Mouse (Mus musculus) hindbrain, embryonic 12.5 days (tissue): ENCODE measurements around the gene Ado. TPM values are rescaled to one million over a fixed set of nuclear protein-coding genes. Genes with fewer than 3 reads are reported as not detected.

Source experiments
- ATAC-seq: fragments of 200-750 bp; cut with Nextera tagmentation; 2 replicates; pipeline ENCODE4 v1.8.0; 2017; ENCODE audit warnings: moderate TSS enrichment; ENCODE audit not compliant: low FRiP score
- H3K27ac ChIP-seq: fragments of 300-500 bp; sonication (generic); 2 replicates; pipeline ENCODE4 v1.5.1; 2016; ENCODE audit warnings: mild to moderate bottlenecking
- H3K27me3 ChIP-seq: fragments of 300-500 bp; sonication (generic); 2 replicates; pipeline ENCODE4 v1.6.1; 2016; ENCODE audit warnings: mild to moderate bottlenecking
- H3K36me3 ChIP-seq: fragments of 300-500 bp; sonication (generic); 2 replicates; pipeline ENCODE4 v1.6.1; 2016; ENCODE audit warnings: mild to moderate bottlenecking
- H3K4me1 ChIP-seq: fragments of 300-500 bp; sonication (generic); 2 replicates; pipeline ENCODE4 v1.6.1; 2016
- H3K4me2 ChIP-seq: fragments of 300-500 bp; sonication (generic); replicated peaks from 2 replicates; pipeline ENCODE4 v1.6.1; 2016; ENCODE audit warnings: mild to moderate bottlenecking
- H3K4me3 ChIP-seq: fragments of 300-500 bp; sonication (generic); 2 replicates; pipeline ENCODE4 v1.5.1; 2016; ENCODE audit warnings: mild to moderate bottlenecking
- H3K9ac ChIP-seq: fragments of 300-500 bp; sonication (generic); 2 replicates; pipeline ENCODE4 v1.6.1; 2016; ENCODE audit warnings: mild to moderate bottlenecking, moderate library complexity
- H3K9me3 ChIP-seq: fragments of 300-500 bp; sonication (generic); replicated peaks from 2 replicates; pipeline ENCODE4 v1.6.1; 2016; ENCODE audit warnings: mild to moderate bottlenecking
- WGBS: fragments of 180-500 bp; shearing (Covaris S2); methylation state at CpG from one replicate; pipeline ENCODE4 v1.1.7; 2016; 5-methylcytosine and 5-hydroxymethylcytosine counted together
- polyA plus RNA-seq: library from polyadenylated mRNA; unstranded; fragments of >200 nt; fragmentation: Nextera tagmentation; extraction: Ambion mirVana; gene quantifications from 2 replicates; pipeline ENCODE4 v1.2.1, GENCODE M21; 2016

Gene Ado
- polyA plus RNA-seq, 1 experiment from 2014 or later, result 82.2 TPM

DNA sequence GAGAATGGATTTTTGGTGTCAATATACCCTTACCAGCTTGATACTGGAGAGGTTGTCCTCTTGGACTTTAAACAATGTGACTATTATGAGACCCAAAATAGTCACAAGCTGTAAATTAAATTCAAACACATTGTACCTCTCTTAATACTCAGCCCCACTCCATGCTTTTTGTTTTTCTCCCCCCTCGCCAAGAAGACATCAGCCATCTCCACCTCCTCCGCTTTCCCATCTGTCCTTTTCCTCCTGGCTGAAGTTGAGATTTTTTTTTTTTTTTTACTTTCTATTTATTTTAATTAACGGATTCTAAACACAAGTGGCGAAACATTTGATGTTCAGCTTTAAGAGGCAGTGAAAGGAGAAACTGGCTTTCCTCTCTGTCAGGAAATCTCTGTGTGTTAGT is 9.3 kb upstream of the Ado start:
- no peak overlapping the region for H3K27ac ChIP-seq
- ATAC-seq, result no peak
- peaks cover 34% of the 10 kb centered on the region for H3K27me3 ChIP-seq
- WGBS, result 87% methylated on average over 4 of the region's 4 CpGs
- H3K4me3 ChIP-seq, result no peak overlapping the region
- H3K4me1 ChIP-seq, result 0 out of 2 replicates have a peak, but pooled peaks cover 3% of the 10 kb centered on the region
- H3K4me2 ChIP-seq, result no peak overlapping the region
- H3K36me3 ChIP-seq, result no peaks in the 10 kb centered on the region
- no peak overlapping the region for H3K9ac ChIP-seq
- H3K9me3 ChIP-seq, result peaks cover 9% of the 10 kb centered on the region

DNA sequence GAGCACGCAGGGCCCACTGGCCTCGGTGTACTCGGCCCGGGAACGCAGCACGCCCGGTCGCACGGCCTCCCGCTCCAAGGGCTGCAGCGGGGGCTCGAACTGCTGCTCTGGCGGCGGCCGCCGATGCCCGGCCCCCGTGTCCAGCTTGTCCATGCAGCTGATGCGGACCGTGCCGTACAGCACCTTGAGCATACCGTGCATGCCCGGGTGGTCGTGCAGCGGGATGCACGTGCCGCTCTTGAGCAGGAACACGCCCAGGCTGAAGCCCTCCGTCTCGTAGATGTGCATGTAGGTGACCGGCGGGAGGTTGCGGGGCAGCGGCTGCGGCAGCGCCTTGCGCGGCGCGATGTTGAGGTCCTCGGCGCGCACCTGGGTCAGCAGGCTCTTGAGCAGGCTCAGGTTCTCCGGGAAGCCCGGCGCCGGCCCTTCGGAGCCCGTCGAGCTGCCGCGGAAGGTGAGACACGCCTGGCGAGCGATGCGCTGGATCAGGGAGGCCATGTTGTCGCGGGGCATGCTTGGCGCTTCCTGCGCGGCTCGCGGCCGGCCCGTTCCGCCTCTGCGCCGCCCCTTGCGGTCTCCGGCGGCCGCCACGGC is 397 bp downstream of the Ado start:
- under 1% methylated on average over 70 of the region's 73 CpGs for WGBS
- Histone ChIP-seq H3K9me3 (no peaks in the 10 kb centered on the region), H3K36me3 (no peaks in the 10 kb centered on the region), H3K4me3 (peak overlapping the region; percentile 66), H3K27ac (peak overlapping the region; percentile 97), H3K4me2 (peak overlapping the region; percentile 93), H3K27me3 (peaks cover 8% of the 10 kb centered on the region; the same call in 1 of the 2 replicates), H3K4me1 (peaks cover 25% of the 10 kb centered on the region), H3K9ac (peak overlapping the region; percentile 79)
- peak; percentile 79 for ATAC-seq

DNA sequence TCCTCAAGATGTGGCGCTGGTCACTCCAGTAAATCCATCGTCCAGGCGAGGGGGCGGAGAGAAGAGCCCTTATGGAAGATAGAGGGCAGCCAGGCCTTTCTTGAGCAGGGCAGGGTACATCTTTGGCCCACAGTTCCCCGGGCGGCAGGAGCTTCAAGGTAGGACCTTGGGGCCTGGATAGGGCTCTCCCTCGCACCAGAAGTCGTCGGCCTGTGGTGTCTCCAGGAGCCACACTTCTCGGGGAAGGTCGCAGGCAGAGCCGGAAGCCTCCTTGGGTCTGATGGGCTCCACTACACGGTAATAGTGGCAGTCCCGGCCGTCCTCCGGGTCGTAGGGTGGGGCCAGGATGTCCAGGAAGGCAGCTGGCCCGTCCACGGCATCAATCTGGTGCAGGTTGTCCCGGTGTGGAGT is 900 bp downstream of the Ado start:
- Histone ChIP-seq H3K36me3 (no peaks in the 10 kb centered on the region), H3K9me3 (no peaks in the 10 kb centered on the region), H3K4me1 (peaks cover 25% of the 10 kb centered on the region), H3K4me2 (peak overlapping the region; percentile 93), H3K4me3 (peak overlapping the region; percentile 66), H3K27me3 (peaks cover 11% of the 10 kb centered on the region; the same call in 1 of the 2 replicates), H3K9ac (peak overlapping the region; percentile 79), H3K27ac (peak overlapping the region; percentile 97; the same call in 1 of the 2 replicates)
- under 1% methylated on average over 20 of the region's 20 CpGs for WGBS
- peak; percentile 6 for ATAC-seq

GRCm38 (mm10) chr10:67540591-67540990 is 8.2 kb downstream of the Ado start:
- Histone ChIP-seq H3K4me1 (peaks cover 39% of the 10 kb centered on the region), H3K9ac (no peak overlapping the region), H3K9me3 (no peaks in the 10 kb centered on the region), H3K4me3 (peak overlapping the region; percentile 3; the same call in 1 of the 2 replicates), H3K27me3 (peaks cover 71% of the 10 kb centered on the region), H3K4me2 (0 out of 2 replicates have a peak overlapping the region, but pooled peaks have one; percentile 19), H3K36me3 (0 out of 2 replicates have a peak, but pooled peaks cover 2% of the 10 kb centered on the region), H3K27ac (no peak overlapping the region)
- no peak for ATAC-seq
- WGBS, result 8% methylated on average over 19 of the region's 19 CpGs

DNA sequence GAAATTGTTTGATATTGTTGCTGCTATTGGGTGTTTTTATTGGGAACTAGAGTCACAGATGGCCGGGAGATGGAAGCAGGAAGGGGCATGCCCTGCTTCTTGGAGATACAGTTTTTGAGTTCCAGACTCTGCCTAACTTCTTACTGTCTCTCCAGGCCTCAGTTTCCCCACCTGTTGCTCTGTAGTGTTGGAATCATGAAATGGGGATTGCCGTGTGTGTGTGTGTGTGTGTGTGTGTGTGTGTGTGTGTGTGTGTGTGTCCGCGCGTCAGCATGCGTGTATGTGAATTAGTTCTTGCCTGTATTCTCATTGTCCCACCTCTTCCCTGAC is 9.4 kb downstream of the Ado start:
- ATAC-seq, result no peak
- Histone ChIP-seq H3K4me3 (0 out of 2 replicates have a peak overlapping the region, but pooled peaks have one; percentile 61), H3K36me3 (0 out of 2 replicates have a peak, but pooled peaks cover 2% of the 10 kb centered on the region), H3K9ac (no peak overlapping the region), H3K27ac (no peak overlapping the region), H3K9me3 (no peaks in the 10 kb centered on the region), H3K4me1 (peaks cover 47% of the 10 kb centered on the region), H3K4me2 (no peak overlapping the region), H3K27me3 (peaks cover 83% of the 10 kb centered on the region)
- 24% methylated on average over 2 of the region's 6 CpGs for WGBS

GRCm38 (mm10) chr10:67538585-67539400 is 10.0 kb downstream of the Ado start:
- H3K9ac ChIP-seq, result no peak overlapping the region
- no peaks in the 10 kb centered on the region for H3K9me3 ChIP-seq
- H3K4me1 ChIP-seq, result peaks cover 47% of the 10 kb centered on the region
- peaks cover 89% of the 10 kb centered on the region for H3K27me3 ChIP-seq
- H3K4me3 ChIP-seq, result peak overlapping the region; percentile 61
- no peak overlapping the region for H3K27ac ChIP-seq
- no peak for ATAC-seq
- H3K4me2 ChIP-seq, result peak overlapping the region; percentile 88
- 1% methylated on average over 49 of the region's 50 CpGs for WGBS
- 0 out of 2 replicates have a peak, but pooled peaks cover 2% of the 10 kb centered on the region for H3K36me3 ChIP-seq

DNA sequence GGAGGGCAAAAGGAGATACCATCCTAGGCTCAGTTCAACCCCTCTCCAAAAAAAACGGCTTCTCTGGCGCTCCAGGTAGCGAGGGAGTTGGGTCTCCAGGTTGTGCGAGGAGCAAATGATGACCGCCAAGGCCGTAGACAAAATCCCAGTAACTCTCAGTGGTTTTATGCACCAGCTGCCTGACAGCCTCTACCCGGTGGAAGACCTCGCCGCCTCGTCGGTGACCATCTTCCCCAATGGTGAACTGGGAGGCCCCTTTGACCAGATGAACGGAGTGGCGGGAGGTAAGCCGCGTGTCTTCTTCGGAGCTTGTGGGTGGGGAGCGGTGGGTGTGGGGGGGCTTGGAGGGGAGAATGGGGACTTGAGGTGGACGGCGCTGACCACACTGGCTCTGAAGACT is 10.6 kb downstream of the Ado start:
- Histone ChIP-seq H3K36me3 (0 out of 2 replicates have a peak, but pooled peaks cover 2% of the 10 kb centered on the region), H3K4me1 (peaks cover 47% of the 10 kb centered on the region)

GRCm38 (mm10) chr10:67537151-67537994 is 11.4 kb downstream of the Ado start:
- Histone ChIP-seq H3K36me3 (0 out of 2 replicates have a peak, but pooled peaks cover 2% of the 10 kb centered on the region), H3K4me1 (peaks cover 47% of the 10 kb centered on the region), H3K27ac (0 out of 2 replicates have a peak overlapping the region, but pooled peaks have one; percentile 8)

More for the DNA sequence above, 10.6 kb downstream of the Ado start:
- Histone ChIP-seq H3K4me3 (peak overlapping the region; percentile 61), H3K27ac (no peak overlapping the region), H3K9me3 (no peaks in the 10 kb centered on the region), H3K4me2 (peak overlapping the region; percentile 88), H3K27me3 (peaks cover 95% of the 10 kb centered on the region), H3K9ac (no peak overlapping the region)
- WGBS, result under 1% methylated on average over 19 of the region's 19 CpGs
- no peak for ATAC-seq

GRCm38 (mm10) chr10:67536621-67537141 is 12.1 kb downstream of the Ado start:
- Histone ChIP-seq H3K27me3 (peaks cover 90% of the 10 kb centered on the region), H3K9me3 (no peaks in the 10 kb centered on the region), H3K36me3 (no peaks in the 10 kb centered on the region), H3K4me3 (peak overlapping the region; percentile 61), H3K9ac (peak overlapping the region; percentile 6), H3K27ac (no peak overlapping the region), H3K4me1 (peaks cover 47% of the 10 kb centered on the region), H3K4me2 (peak overlapping the region; percentile 88)
- 0% methylated on average over 16 of the region's 32 CpGs for WGBS
- ATAC-seq, result peak; percentile 41

More at GRCm38 (mm10) chr10:67537151-67537994, 11.4 kb downstream of the Ado start:
- ATAC-seq, result peak; percentile 83
- WGBS, result under 1% methylated on average over 51 of the region's 51 CpGs
- Histone ChIP-seq H3K27me3 (peaks cover 97% of the 10 kb centered on the region), H3K9ac (peak overlapping the region; percentile 53; the same call in 1 of the 2 replicates), H3K4me2 (peak overlapping the region; percentile 88), H3K4me3 (peak overlapping the region; percentile 61), H3K9me3 (no peaks in the 10 kb centered on the region)

DNA sequence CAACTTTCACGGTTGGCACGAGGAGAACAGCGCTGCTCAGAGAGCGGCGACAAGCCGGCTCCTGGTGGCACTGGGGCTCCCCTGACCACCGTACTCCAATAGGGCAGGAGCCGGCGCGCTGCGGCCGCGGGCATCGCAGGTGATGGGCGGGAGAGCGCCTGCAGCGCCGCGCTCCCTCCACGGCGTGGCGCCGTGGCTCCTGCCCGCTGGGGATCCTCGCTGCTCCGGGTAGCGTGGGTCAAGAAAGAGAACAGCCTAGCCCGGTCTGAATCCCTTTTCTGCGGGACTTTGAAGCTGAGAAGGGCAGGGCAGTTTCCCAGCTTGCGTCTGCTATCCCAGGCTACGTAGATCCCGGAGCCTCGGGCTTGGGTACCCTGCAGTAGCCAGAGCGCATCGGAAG is 12.8 kb downstream of the Ado start:
- Histone ChIP-seq H3K36me3 (no peaks in the 10 kb centered on the region), H3K9me3 (no peaks in the 10 kb centered on the region), H3K4me3 (peak overlapping the region; percentile 61), H3K27me3 (peaks cover 85% of the 10 kb centered on the region), H3K27ac (no peak overlapping the region), H3K4me1 (peaks cover 46% of the 10 kb centered on the region), H3K4me2 (peak overlapping the region; percentile 88), H3K9ac (no peak overlapping the region; the same call in 1 of the 2 replicates)
- ATAC-seq, result peak; percentile 57
- WGBS, result under 1% methylated on average over 35 of the region's 35 CpGs

DNA sequence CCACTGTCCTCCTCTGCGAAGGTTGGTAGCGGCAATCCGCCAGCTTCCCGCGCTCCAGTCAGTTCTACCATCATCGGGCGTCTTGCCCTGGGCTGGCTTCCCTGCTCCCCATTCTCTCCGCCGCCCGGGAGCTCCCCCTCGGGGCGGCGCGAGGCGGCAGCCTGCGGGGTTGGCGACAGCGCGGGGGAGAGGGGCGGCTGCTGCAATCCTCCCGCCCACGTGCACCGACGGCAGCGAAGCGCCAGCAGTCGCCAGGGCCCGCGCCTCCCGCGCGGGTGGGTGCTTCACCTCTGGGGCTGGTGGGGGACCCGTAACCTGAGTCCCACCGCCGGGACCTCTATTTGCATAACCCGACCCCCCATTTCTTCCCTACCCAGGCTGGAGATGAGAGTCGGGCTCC is 13.5 kb downstream of the Ado start, which contains the start of gene Egr2:
TSS of gene Egr2 (plus strand) at position 220 of the 400 bp plus-strand sequence.
- no peak for ATAC-seq
- no peak within 1 kb of the TSS for H3K27ac ChIP-seq
- 1% methylated on average over 37 of the region's 37 CpGs for WGBS
- peaks cover 81% of the 10 kb centered on the region for H3K27me3 ChIP-seq
- H3K9me3 ChIP-seq, result no peaks in the 10 kb centered on the region
- H3K4me2 ChIP-seq, result peak within 1 kb of the TSS; percentile 88
- H3K9ac ChIP-seq, result peak within 1 kb of the TSS; percentile 32; the same call in 1 of the 2 replicates
- H3K36me3 ChIP-seq, result no peaks in the 10 kb centered on the region
- H3K4me1 ChIP-seq, result peaks cover 41% of the 10 kb centered on the region
- H3K4me3 ChIP-seq, result peak within 1 kb of the TSS; percentile 61
